Mouse (Mus musculus): Measurements from ENCODE around the gene Cog5.

- TF ChIP-seq POLR2A (IDR thresholded peaks at IDR 0.05; ENCODE audit: low read depth, low read length) (no peak), GABPA (IDR thresholded peaks at IDR 0.05; ENCODE audit: insufficient replicate concordance, low read depth, low read length) (no peak), SIN3A (IDR thresholded peaks at IDR 0.05; ENCODE audit: low read length) (no peak), ZNF384 (IDR thresholded peaks at IDR 0.05; ENCODE audit: low read depth, low read length) (no peak), ETS1 (conservative IDR thresholded peaks at IDR 0.05; ENCODE audit: low read depth, low read length) (no peak), JUND (conservative IDR thresholded peaks at IDR 0.05; ENCODE audit: low read depth, low read length) (no peak), CTCF (conservative IDR thresholded peaks at IDR 0.05 in 1 of 2, IDR thresholded peaks at IDR 0.05 in 1 of 2; ENCODE audit: low read depth in 2 of 2, low read length in 2 of 2) (no peak), ZC3H11A (IDR thresholded peaks at IDR 0.05; ENCODE audit: low read depth, low read length) (no peak), EP300 (IDR thresholded peaks at IDR 0.05; ENCODE audit: low read length) (no peak), CHD1 (IDR thresholded peaks at IDR 0.05; ENCODE audit: low read depth, low read length) (no peak)
These were observed 314.4 kb downstream of the Cog5 start for GRCm38 (mm10) chr12:31969111-31969510.

Data from CH12.LX (cell line).